Mouse (Mus musculus) adrenal gland, postnatal 36 days (tissue): Measurements from ENCODE around the gene Sesn3. TPM values are rescaled to one million over a fixed set of nuclear protein-coding genes. Genes with fewer than 3 reads are reported as not detected.
"Not testable (repeated sequence)": the region's sequence is repeated elsewhere in the genome, so short reads cannot be mapped to it uniquely, and the experiment has no call there.

Experiments used
- DNase-seq, 2 experiments: peaks; one replicate each; pipeline ENCODE4 v3.0.0; 2021; ENCODE audit warnings: mixed read lengths in 1 of 2
- total RNA-seq, 2 experiments: library from RNA; stranded (reverse); gene quantifications; 2 replicates each; pipeline ENCODE4 v1.2.3; 2021

Gene Sesn3
- total RNA-seq, 2 experiments from 2014 or later, result 63.1 to 66.2 TPM

DNA sequence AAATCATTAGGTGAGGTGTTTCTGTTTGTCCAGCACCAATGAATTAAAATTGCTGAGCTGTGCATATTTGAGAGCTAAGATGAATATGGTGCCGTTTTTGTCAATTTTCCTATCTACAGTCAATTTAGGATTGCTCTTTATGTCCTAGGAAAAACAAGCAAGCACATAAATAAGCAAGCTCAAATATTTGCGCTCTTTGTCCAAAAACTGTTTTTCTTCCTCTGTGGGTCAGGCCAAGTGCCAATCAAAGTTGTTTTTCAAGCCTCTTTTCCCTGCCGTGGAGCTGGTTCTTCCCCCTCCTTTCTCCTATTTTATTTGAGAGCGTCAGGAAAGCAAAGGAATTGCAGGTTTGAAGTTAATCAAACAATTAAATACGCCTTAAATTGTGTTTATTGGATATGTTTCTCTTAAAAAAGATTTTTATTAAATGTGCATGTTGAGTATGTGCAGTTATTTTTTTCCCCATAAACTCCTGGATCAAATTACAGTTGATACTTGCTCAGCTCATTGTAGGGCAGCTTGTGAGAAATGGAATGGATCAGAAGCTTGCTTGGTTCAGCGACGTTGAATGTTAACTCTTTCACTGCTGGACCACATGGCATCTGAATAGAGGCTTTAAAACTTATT lies 2.6 kb downstream of the Sesn3 start:
- DNase-seq, result no peak

GRCm38 (mm10) chr9:14280696-14281095 lies 5.8 kb downstream of the Sesn3 start:
- DNase-seq, result no peak

GRCm38 (mm10) chr9:14285036-14285435 lies 10.2 kb downstream of the Sesn3 start:
- DNase-seq, result peak; percentile 67 to 70

GRCm38 (mm10) chr9:14287234-14287633 lies 12.4 kb downstream of the Sesn3 start:
- no peak for DNase-seq

DNA sequence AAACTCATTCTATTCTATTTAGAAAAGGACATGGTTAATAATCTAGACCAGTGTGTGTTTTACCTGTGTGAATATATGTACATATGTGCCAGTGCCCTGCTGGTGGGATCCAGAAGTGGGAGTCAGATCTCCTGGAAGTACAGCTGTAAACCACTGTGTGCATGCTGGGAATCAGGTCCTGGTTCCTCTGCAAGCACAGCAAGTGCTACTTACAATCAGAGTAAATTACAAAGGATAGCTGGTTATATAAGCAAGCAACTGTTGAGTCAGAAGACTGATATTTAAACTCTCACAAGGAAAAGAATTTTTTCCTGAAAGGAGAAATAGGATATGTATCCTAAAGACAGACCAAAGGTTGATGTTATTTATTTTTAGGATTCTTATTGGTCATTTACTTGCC lies 13.6 kb downstream of the Sesn3 start:
- DNase-seq, result no peak

GRCm38 (mm10) chr9:14293866-14294265 lies 19.0 kb downstream of the Sesn3 start:
- no peak for DNase-seq

- DNase-seq, result no peak
Observed at GRCm38 (mm10) chr9:14295680-14296440, 21.0 kb downstream of the Sesn3 start.

GRCm38 (mm10) chr9:14297204-14297603 lies 22.3 kb downstream of the Sesn3 start:
- no peak for DNase-seq

- DNase-seq, result no peak
Observed at GRCm38 (mm10) chr9:14299819-14300218, 25.0 kb downstream of the Sesn3 start.

DNA sequence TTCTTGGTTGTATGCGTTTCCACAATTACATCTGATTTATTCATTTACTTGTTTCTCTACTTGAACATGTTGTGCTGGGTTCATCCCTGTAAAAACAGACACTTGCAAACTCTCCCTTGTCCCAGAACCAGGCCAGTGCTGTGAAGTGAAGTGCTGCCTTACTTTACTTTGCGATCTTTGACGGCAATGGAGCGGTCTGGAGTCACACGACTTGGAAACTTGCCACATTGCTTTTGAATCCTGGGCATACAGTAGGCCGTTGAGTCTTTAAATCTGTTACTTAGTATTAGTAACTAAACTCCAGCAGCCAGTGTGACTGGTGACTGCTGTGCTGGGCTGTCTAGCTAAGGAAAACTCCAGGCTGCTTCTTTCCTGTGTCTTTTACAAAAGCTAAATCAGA lies 25.9 kb downstream of the Sesn3 start:
- DNase-seq, result no peak

GRCm38 (mm10) chr9:14304262-14304968 lies 29.5 kb downstream of the Sesn3 start:
- no peak for DNase-seq

DNA sequence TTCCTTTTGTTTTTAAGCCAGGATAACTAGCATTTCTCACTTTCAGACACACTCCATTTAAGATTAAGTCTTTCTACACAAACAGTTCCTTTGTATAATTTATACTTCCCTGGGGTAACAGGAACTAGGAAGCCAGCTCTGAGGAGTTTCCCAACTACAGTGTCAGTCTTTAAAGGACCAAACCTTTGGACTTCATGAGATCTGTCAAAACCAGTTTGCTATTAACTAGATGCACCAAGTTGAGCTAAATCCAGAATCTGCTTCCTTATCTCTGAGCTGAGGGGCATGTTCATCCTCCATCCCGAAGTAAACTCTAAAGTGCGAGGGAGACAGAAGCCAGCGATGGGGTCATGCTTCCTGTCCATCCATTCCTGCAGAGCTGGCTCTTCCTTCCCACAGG lies 32.5 kb downstream of the Sesn3 start:
- DNase-seq, result no peak

DNA sequence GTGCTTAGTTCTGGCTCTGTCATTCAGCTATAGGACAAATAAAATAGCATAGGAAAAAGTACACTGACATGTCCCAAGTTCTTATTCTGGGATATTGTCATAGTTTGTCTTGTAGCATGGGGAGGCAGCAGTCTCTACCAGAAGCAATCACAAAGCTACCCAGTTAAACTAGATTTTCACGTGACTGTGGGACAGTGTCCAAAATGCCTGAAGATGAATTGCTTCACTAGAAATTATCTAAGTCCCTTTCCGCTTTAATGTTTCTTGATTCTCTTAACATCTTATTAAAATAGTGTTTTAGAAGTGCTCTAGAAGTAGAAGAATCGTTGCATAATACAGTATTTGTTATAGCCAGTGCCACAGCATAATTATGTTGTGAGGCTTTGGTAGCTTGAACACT lies 39.1 kb downstream of the Sesn3 start:
- DNase-seq, result no peak

GRCm38 (mm10) chr9:14314477-14314876 lies 39.6 kb downstream of the Sesn3 start:
- DNase-seq, result no peak

DNA sequence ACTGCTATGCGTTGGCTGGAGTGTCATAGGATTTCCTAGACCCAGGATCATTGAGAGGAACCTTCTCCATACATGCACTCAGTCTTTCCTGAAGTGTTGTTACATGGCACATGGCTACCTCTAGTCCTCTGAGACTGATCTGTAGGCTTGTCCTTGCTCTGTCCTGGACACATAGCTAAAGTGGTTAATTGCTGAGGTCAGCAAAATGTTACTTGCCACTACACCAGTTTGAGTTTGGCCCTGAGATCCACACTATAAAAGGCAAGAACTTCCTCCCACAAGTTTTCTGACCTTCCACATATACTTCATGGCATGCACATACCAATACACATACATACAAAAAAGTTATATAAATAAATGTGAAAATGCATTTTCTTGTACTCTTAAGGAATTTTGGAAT lies 41.8 kb downstream of the Sesn3 start:
- no peak for DNase-seq

GRCm38 (mm10) chr9:14335829-14336228 lies 61.0 kb downstream of the Sesn3 start:
- no peak for DNase-seq

- no peak for DNase-seq
Observed at GRCm38 (mm10) chr9:14336901-14337300, 62.0 kb downstream of the Sesn3 start.

GRCm38 (mm10) chr9:14338701-14339100 lies 63.8 kb downstream of the Sesn3 start:
- DNase-seq, result peak; percentile 51 to 68

DNA sequence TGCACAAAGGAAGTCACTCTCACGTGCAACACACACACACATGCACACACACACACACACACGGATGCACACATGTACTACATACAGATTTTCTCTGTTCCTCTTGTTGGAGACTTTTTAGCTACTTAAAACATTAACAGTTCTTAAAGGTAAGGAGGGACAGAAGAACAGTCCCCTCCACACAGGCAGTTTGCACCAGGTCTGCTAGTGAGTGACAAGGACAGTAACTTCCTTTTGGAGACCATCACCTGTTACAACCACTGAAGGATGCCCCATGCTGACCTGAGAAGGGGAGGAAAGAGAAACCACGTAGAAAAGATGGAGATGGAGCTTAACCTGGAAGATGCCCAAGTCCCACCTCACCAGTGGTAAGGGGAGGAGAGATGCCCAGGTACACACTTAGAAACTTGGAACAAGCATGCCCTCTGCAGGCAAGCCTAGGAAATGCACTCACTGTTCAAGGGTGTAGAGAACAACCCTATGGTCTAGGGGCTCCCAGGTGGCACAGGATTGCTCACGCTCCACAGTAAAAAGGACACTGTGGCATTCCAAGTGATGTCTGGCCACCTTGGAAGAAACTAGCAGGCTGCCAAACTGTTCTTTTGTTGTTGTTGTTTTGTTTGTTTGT lies 67.3 kb downstream of the Sesn3 start:
- peak; percentile 64 to 69 for DNase-seq

DNA sequence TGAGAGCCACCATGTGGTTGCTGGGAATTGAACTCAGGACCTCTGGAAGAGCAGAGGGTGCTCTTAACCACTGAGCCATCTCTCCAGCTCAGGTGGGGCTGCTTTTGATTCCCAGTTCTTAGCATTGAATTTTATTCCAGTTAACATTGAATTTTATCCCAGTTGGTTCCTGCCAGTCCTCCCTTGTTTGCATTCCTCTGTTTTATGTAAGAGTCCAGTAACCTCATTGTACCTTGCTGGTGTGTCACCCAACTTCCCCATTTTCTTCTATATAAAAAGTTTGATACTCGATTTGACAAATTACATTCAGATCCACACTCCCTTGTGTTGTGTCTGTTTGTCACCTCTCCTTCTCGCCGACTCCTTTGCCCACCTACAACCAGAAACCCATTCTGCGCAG lies 71.0 kb downstream of the Sesn3 start:
- not testable (repeated sequence) for DNase-seq

DNA sequence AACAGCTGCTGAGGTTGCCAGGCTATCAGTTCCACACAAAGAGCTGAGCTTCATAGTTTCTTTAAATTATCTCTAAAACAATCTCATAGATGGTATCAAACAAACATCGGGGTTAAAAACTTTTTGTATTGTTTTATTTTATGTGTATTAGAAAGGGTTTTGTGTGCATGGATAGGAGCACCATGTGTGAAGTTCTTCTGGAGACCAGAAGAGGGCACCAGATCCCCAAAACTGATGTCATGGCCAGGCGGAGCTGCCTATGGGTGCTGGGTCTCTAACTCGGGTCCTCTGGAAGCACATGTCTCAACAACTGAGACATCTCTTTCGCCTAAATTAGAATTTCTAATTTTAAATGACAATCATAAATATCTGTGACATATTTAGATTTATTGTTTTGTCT lies 73.5 kb downstream of the Sesn3 start:
- peak; percentile 19 to 41 for DNase-seq

GRCm38 (mm10) chr9:14349380-14349779 lies 74.5 kb downstream of the Sesn3 start:
- DNase-seq, result peak in 1 of 2 experiments; percentile 27

DNA sequence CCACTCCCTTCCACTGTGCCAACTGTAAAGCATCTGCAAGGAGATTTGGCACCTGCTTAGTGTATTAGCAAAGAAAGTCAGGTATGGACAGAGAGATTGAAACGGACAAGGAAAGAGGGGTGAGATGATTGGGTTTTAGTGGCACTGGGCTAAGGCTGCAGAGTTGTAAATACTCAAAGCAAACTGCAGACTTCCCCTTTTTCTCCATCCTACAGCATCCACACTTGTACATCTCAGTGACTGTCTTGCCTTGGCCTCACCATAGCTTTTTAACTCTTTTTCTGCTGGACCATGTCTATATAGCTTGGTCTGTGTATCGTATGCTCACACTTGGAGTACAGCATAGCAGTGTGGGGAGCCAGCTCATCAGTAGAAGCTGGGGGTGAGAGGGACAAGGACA lies 75.9 kb downstream of the Sesn3 start:
- no peak for DNase-seq
